Mouse (Mus musculus): ENCODE measurements around the gene Gm45716.

The Gm45716 gene

GRCm38 (mm10) chr11:90283601-90284000 lies 96.1 kb downstream of the Gm45716 start:
- no peak for DNase-seq (ENCODE audit: low spot score in 2 of 2)

DNA sequence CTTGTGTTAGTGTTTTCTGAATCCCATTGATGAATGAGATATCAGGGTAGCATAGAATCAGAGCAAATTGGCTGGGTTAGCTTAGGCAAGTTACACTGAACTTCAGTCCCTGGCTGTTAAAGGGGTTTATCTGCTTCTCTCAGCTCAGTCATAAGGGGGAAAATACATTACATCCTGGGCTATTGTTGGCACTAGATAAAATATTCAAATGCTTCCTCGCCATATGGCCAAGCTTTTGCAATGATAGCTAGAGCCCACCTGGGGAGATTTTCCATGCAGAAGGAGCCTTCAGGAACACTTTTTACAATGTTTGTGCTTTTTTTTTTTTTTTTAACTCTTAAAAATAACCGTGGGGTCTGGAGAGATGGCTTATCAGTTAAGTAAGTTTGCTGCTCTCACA lies 96.6 kb downstream of the Gm45716 start:
- DNase-seq (ENCODE audit: low spot score in 2 of 2), result no peak

DNA sequence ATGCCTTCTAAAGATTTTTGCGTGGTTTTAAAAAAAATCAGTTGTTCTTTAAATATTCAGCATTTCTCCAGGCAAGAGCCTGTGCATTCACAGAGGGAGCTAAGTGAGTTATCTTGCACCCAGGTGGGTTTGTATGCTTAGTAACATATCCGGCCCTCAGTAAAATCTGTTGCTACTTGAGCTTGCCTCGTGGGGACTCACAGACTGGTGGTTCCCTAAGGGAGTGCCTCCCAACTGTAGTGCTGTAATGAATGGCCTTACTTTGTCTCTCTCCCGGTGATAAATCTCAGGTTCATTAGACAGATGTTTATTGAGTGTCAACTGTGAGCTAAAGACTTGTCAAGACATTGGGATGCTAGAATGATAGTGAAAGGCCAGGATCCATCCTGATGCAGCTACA lies 97.1 kb downstream of the Gm45716 start:
- no peak for DNase-seq (ENCODE audit: low spot score in 2 of 2)

DNA sequence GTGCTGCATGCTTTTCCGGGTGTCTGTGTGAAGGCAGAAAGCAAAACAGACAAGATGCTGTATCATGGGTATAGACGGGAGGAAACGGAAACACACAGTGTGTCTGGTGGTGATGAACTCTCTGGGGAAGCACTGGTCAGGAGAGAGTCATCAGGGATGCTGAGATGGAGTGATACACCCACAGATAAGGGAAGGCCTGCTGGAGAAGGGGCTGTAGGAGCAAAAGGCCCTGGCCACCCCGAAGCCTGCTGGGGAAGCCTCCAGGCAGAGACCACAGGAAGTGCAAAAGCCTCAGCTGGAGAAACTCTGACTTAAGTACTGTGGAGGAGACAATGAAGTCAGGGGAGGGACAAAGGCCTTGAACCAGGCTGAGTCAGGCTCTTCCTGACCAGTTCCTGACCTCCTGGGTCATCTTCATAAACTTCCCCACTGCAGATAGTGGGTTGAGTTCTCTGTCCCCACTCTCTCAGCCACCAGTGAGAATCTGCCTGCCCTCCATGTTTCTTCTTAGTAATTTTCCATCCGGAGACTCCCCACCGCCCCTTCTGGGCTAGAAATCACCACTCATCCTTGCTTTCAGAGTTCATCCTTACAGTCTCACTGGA lies 99.2 kb downstream of the Gm45716 start:
- no peak for DNase-seq (ENCODE audit: low spot score in 2 of 2)

DNA sequence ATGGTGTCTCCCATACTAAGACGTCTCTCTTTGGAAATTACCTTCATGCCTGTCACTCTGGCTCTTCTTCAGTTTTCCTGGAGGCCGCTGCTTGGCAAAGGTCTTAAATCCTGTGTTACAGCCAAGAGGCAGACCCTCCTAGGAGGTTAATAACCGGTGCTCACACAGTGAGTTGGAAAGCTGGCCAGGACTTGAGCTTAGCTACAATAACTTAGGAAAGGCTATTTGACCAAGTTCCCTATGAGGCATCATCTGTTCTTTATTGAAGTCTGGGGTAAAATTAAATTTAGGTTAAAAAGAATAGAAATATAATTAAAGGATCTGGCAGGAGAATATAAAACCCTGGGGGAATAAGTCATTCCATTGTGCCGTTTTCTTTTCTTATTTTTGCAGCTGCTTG lies 103.7 kb downstream of the Gm45716 start:
- DNase-seq (ENCODE audit: low spot score in 2 of 2), result no peak

DNA sequence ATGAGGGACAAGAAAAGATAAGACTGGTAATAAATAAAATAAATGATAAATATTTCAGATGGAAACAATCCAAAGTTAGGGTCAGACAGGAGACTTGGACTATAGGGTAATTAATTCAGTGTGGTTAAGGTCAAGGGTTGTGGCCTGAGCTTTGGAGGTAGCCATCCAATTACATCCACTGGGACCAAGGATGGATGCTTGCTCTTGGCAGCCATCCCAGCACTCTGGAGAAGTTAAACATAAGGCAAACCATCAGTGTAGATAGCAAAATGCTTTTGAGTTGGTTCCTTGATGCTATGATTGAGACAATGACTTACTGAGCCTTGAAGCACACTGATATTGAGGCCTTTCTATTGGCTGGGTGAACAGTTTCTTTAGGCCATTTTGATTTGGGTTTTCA lies 105.3 kb downstream of the Gm45716 start:
- no peak for DNase-seq (ENCODE audit: low spot score in 2 of 2)

DNA sequence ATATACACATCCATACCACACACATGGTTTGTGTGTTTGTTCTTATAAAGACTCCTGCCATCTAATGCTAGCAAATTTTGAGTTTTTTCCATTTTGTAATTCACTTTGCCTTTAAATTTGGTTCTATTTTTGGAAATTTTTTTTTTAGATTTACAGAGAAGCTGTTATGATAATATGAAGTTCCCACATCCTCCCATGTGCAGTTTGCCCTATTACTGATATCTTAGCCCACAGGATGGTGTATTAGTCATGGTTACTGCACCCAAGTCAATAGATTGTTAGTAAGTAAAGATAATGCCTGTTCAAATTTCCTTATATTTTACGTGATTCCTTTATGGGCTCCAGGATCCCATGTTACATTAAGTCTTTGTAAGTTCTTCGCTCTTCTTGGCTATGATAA lies 107.1 kb downstream of the Gm45716 start:
- DNase-seq (ENCODE audit: low spot score in 2 of 2), result no peak
